Mouse (Mus musculus) thymus, adult 2 months (tissue): Measurements from ENCODE around the gene Fam185a.

Experiments used
- CTCF ChIP-seq: fragments of 200-500 bp; IDR thresholded peaks from 2 replicates; pipeline ENCODE4 v1.5.1; 2012; ENCODE audit warnings: mild to moderate bottlenecking, control low read depth, low read length, moderate library complexity, borderline replicate concordance; ENCODE audit not compliant: control insufficient read depth, poor library complexity, insufficient read depth; ENCODE audit errors: extremely low read depth
- POLR2A ChIP-seq: fragments of 200-500 bp; IDR thresholded peaks from 2 replicates; pipeline ENCODE4 v1.6.1; 2012; ENCODE audit warnings: mild to moderate bottlenecking, low read length, control low read depth, moderate library complexity; ENCODE audit not compliant: control insufficient read depth, poor library complexity, insufficient read depth; ENCODE audit errors: extremely low read depth

GRCm38 (mm10) chr5:21528068-21528842 is 103.5 kb downstream of the Fam185a start:
- TF ChIP-seq CTCF (no peak), POLR2A (no peak)
